Mouse (Mus musculus) inflammation-experienced regulatory T-cells, adult 6 months (primary cell): ENCODE data around the gene Amdhd2. TPM values are rescaled to one million over a fixed set of nuclear protein-coding genes. Genes with fewer than 3 reads are reported as not detected.
"Not testable (repeated sequence)": the region's sequence is repeated elsewhere in the genome, so short reads cannot be mapped to it uniquely, and the experiment has no call there.

ENCODE experiments used
- ATAC-seq: one replicate; pipeline ENCODE4 v1.8.0; 2017
- polyA plus RNA-seq, 3 experiments: library from polyadenylated mRNA; unstranded; fragments of 100-300 nt; shearing (Covaris generic); gene quantifications; one replicate each; pipeline ENCODE4 v1.2.1; 2017

The Amdhd2 gene
- polyA plus RNA-seq, 3 experiments from 2014 or later: 21.6 to 30.0 (median 29.7) TPM

GRCm38 (mm10) chr17:24155742-24156141, 7.8 kb downstream of the Amdhd2 start:
- no peak for ATAC-seq

- ATAC-seq: no peak
These were observed 9.1 kb downstream of the Amdhd2 start for GRCm38 (mm10) chr17:24154463-24154862.

- ATAC-seq: peak; percentile 98
These were observed 11.5 kb downstream of the Amdhd2 start for GRCm38 (mm10) chr17:24151890-24152563.

GRCm38 (mm10) chr17:24151382-24151781, 12.2 kb downstream of the Amdhd2 start:
- ATAC-seq: no peak

- no peak for ATAC-seq
These were observed 12.7 kb downstream of the Amdhd2 start, which contains the start of gene Pdpk1 for GRCm38 (mm10) chr17:24150824-24151223. Gene Pdpk1, minus strand, starts transcription at chr17:24150924.

GRCm38 (mm10) chr17:24149421-24149820, 14.1 kb downstream of the Amdhd2 start:
- ATAC-seq: no peak

- no peak for ATAC-seq
These were observed 20.7 kb downstream of the Amdhd2 start for GRCm38 (mm10) chr17:24142897-24143296.

- ATAC-seq: peak; percentile 95
These were observed 22.1 kb downstream of the Amdhd2 start for GRCm38 (mm10) chr17:24141425-24141920.

GRCm38 (mm10) chr17:24140845-24141424, 22.6 kb downstream of the Amdhd2 start:
- ATAC-seq: peak; percentile 13

- ATAC-seq: no peak
These were observed 23.6 kb downstream of the Amdhd2 start for GRCm38 (mm10) chr17:24139968-24140367.

GRCm38 (mm10) chr17:24139256-24139655, 24.3 kb downstream of the Amdhd2 start:
- no peak for ATAC-seq

- ATAC-seq: no peak
These were observed 26.2 kb downstream of the Amdhd2 start for GRCm38 (mm10) chr17:24137226-24137880.

GRCm38 (mm10) chr17:24134062-24134461, 29.5 kb downstream of the Amdhd2 start:
- ATAC-seq: no peak

GRCm38 (mm10) chr17:24132919-24133318, 30.6 kb downstream of the Amdhd2 start:
- not testable (repeated sequence) for ATAC-seq

- ATAC-seq: no peak
These were observed 32.0 kb downstream of the Amdhd2 start for GRCm38 (mm10) chr17:24131570-24131969.

- not testable (repeated sequence) for ATAC-seq
These were observed 34.3 kb downstream of the Amdhd2 start for GRCm38 (mm10) chr17:24129246-24129645.

- ATAC-seq: peak; percentile 80
These were observed 36.0 kb downstream of the Amdhd2 start for GRCm38 (mm10) chr17:24127592-24127991.

- peak; percentile 43 for ATAC-seq
These were observed 36.8 kb downstream of the Amdhd2 start for GRCm38 (mm10) chr17:24126801-24127200.

- ATAC-seq: no peak
These were observed 44.1 kb downstream of the Amdhd2 start for GRCm38 (mm10) chr17:24119446-24119845.

GRCm38 (mm10) chr17:24113031-24113430, 50.5 kb downstream of the Amdhd2 start:
- no peak for ATAC-seq

- ATAC-seq: no peak
These were observed 52.3 kb downstream of the Amdhd2 start for GRCm38 (mm10) chr17:24111256-24111655.

- no peak for ATAC-seq
These were observed 54.7 kb downstream of the Amdhd2 start for GRCm38 (mm10) chr17:24108896-24109295.
